In genomic region chr13:23542999-23543607, GRCm38 (mm10) we compare ENCODE assay signal across 8 mouse cellular contexts. TPM values are rescaled to one million over a fixed set of nuclear protein-coding genes. Genes with fewer than 3 reads are reported as not detected.
DNase-seq lines count a peak whose midpoint lies in the region; ATAC-seq lines count a peak whose summit lies in the region.
"Not testable (repeated sequence)": the region's sequence is repeated elsewhere in the genome, so short reads cannot be mapped to it uniquely, and the experiment has no call there.

Gene Hist1h2bh, minus strand, starts transcription at chr13:23543392.

- H3K4me3 ChIP-seq in megakaryocyte, embryonic 14.5 days (replicated peaks), result peak within 1 kb of the TSS; percentile 89

- intact Hi-C loops in left cerebral cortex, postnatal 14 days (cut with DNase I), result not testable (repeated sequence)

- H3K36me3 ChIP-seq in megakaryocyte, embryonic 14.5 days (replicated peaks; ENCODE audit: low read length), result not testable (repeated sequence)

- not testable (repeated sequence) for H3K27me3 ChIP-seq in megakaryocyte, embryonic 14.5 days (replicated peaks)

- peak; percentile 90 for ATAC-seq in inflammation-experienced regulatory T-cells, adult 6 months

- DNase-seq in adrenal gland, adult 18-20 months (ENCODE audit: low spot score in 2 of 2), result peak; percentile 39 to 56
- DNase-seq in embryo, embryonic 11 days, result peak; percentile 93
- peak; percentile 61 for DNase-seq in gastrocnemius, postnatal 25 days
- DNase-seq in left cerebral cortex, postnatal 14 days (ENCODE audit: low spot score in 2 of 2), result peak; percentile 77 to 83
- peak; percentile 69 for DNase-seq in right cerebral cortex, postnatal 25 days
- DNase-seq in urinary bladder, postnatal 36 days (ENCODE audit: low spot score in 2 of 2), result peak; percentile 45 to 57

- H3K4me1 ChIP-seq in megakaryocyte, embryonic 14.5 days, result peaks cover 29% of the 10 kb centered on the region; the same call in 1 of the 2 replicates

- H3K9me3 ChIP-seq in megakaryocyte, embryonic 14.5 days, result not testable (repeated sequence)

RNA-seq across cellular contexts. Expression of gene Hist1h2bh, which starts in this region (rescaled TPM):
- total RNA-seq in adrenal gland, adult 18-20 months (2021), result 1 to 10 TPM; 1.8 to 2.2 TPM
- 1 to 10 TPM in 1 of 2 experiments, under 1 TPM in 1; 0.90 to 1.7 TPM for total RNA-seq in gastrocnemius, postnatal 25 days (2021)
- polyA plus RNA-seq in inflammation-experienced regulatory T-cells, adult 6 months (2017; shearing (Covaris generic)), result under 1 TPM in 2 of 3 experiments, not detected in 1; 0.38 to 0.89 TPM
- under 1 TPM; 0.91 to 0.92 TPM for total RNA-seq in left cerebral cortex, postnatal 14 days (2021)
- 1.4 and 2.0 TPM in 2 replicates for polyA plus RNA-seq in megakaryocyte, embryonic 14.5 days (2012; ENCODE audit: insufficient read depth, low replicate concordance)

Comparison
In these comparisons a context has a peak if more than half of its experiments do, and no peak if none do; other contexts are left out.
1. Peak in every context shown above with its lines: DNase-seq, ATAC-seq and H3K4me3 ChIP-seq.
2. Peak in ATAC-seq in inflammation-experienced regulatory T-cells, adult 6 months; RNA of the gene not detected or under 1 TPM.
3. Peak in DNase-seq in left cerebral cortex, postnatal 14 days; RNA of the gene not detected or under 1 TPM.